Mouse (Mus musculus) CH12.LX (cell line): ENCODE data around the gene Zfp593.

ENCODE experiments used
- CTCF ChIP-seq, 2 experiments: IDR thresholded peaks in 1 of 2; conservative IDR thresholded peaks in 1 of 2; 2 replicates each; pipeline ENCODE4 v1.5.1; 2011 to 2012; ENCODE audit warnings: low read depth in 2 of 2, low read length in 2 of 2, improper control_type of control experiment in 1 of 2, inconsistent platforms in 1 of 2, mild to moderate bottlenecking in 1 of 2, moderate library complexity in 1 of 2
- ZKSCAN1 ChIP-seq: IDR thresholded peaks from 2 replicates; pipeline ENCODE4 v1.6.1; 2012; ENCODE audit warnings: low read depth, inconsistent platforms, low read length, improper control_type of control experiment, borderline replicate concordance

DNA sequence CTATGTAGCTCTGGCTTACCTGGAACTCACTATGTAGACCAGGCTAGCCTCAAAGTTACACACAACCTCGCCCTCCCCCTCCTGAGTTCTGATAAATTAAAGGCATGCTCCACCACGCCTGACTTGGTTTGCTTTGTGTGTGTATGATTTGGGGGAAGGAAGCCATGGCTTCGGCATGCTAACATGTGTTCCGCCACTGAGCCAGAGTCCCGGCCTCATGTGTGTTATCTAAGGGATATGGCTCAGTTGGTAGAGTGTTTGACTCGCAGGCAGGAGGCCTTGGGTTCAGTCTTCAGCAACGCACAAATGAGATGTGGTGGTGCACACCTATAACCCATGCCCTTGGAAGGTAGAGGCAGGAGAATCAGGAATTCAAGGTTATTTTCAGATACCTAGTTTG is 26.6 kb upstream of the Zfp593 start:
- TF ChIP-seq ZKSCAN1 (no peak), CTCF (conservative IDR thresholded peaks at IDR 0.05 in 1 of 2, IDR thresholded peaks at IDR 0.05 in 1 of 2; ENCODE audit: low read depth in 2 of 2, low read length in 2 of 2) (no peak)
